Mouse (Mus musculus) spleen, adult 2 months (tissue): Measurements from ENCODE around the gene Gm28051. TPM values are rescaled to one million over a fixed set of nuclear protein-coding genes. Genes with fewer than 3 reads are reported as not detected.

ENCODE experiments used
- DNase-seq, 2 experiments: peaks; one replicate each; pipeline versions ENCODE4 v3.0.0 to v3.0.0-alpha.2; 2012 to 2021; ENCODE audit warnings: low spot score in 2 of 2, low read depth in 1 of 2
- H3K27ac ChIP-seq: fragments of 200-500 bp; 2 replicates; pipeline ENCODE4 v1.5.1; 2012; ENCODE audit warnings: low read length, inconsistent platforms; ENCODE audit not compliant: insufficient read depth
- H3K27me3 ChIP-seq: fragments of 200-500 bp; 2 replicates; pipeline ENCODE4 v1.6.1; 2012; ENCODE audit warnings: mild to moderate bottlenecking, moderate library complexity, low read length, inconsistent platforms; ENCODE audit not compliant: control insufficient read depth, insufficient read depth
- H3K36me3 ChIP-seq: fragments of 200-500 bp; 2 replicates; pipeline ENCODE4 v1.6.1; 2012; ENCODE audit warnings: mild to moderate bottlenecking, low read length, inconsistent platforms; ENCODE audit not compliant: control insufficient read depth, insufficient read depth
- H3K4me1 ChIP-seq: fragments of 200-500 bp; 2 replicates; pipeline ENCODE4 v1.6.1; 2011; ENCODE audit warnings: inconsistent platforms; ENCODE audit not compliant: control insufficient read depth, insufficient read depth, insufficient read length
- H3K4me3 ChIP-seq: fragments of 200-500 bp; 2 replicates; pipeline ENCODE4 v1.5.1; 2011; ENCODE audit warnings: mild to moderate bottlenecking, inconsistent platforms; ENCODE audit not compliant: insufficient read depth, insufficient read length; ENCODE audit errors: extremely low read depth
- CTCF ChIP-seq: fragments of 200-500 bp; IDR thresholded peaks from 2 replicates; pipeline ENCODE4 v1.5.1; 2011; ENCODE audit warnings: mild to moderate bottlenecking, inconsistent platforms; ENCODE audit not compliant: insufficient read depth, insufficient read length, insufficient replicate concordance; ENCODE audit errors: extremely low read depth
- POLR2A ChIP-seq: fragments of 200-500 bp; IDR thresholded peaks from 2 replicates; pipeline ENCODE4 v1.6.1; 2011; ENCODE audit warnings: low read depth, low read length, inconsistent platforms
- WGBS: fragments of 180-500 bp; shearing (Covaris S2); methylation state at CpG from one replicate; pipeline ENCODE4 v1.1.7; 2018; 5-methylcytosine and 5-hydroxymethylcytosine counted together
- polyA plus RNA-seq: library from polyadenylated mRNA; depleted of rRNA; stranded (reverse); fragments of >200 nt; gene quantifications from 2 replicates; pipeline ENCODE4 v1.2.3, GENCODE M21; 2012

Gene Gm28051
- polyA plus RNA-seq, 1 experiment: not detected

DNA sequence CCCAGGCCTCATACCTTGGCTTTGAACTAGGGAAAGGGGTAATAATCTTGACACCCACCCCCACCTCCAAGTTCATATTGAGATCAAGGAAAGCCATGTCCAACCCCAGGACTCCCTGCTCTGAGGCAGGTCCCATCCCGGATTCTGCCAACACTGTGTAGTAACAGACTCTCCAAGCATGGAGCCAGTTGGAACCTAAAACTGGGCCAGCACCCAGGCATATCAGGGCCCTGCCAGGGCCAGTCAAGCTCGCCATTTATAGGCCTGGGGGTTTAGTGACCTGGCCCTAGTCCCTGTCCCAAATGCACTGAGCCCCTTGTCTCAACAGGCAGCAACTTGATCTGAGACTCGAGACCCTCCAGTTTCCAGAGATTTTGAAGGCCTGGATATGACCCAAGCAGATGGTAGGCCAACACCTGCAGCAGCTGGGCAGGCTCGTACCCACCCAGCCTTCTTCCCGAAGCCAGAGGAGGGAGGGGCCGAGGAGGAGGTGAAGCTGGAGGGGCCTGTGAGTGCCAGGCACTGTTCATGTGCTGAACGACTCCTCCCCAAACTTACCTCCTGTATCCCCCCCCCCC, 74.8 kb downstream of the Gm28051 start:
- H3K4me1 ChIP-seq: no peaks in the 10 kb centered on the region; the same call in 1 of the 2 replicates
- H3K36me3 ChIP-seq: no peaks in the 10 kb centered on the region
- no peak for TF ChIP-seq POLR2A
- no peak for TF ChIP-seq CTCF
- no peak overlapping the region for H3K4me3 ChIP-seq
- no peaks in the 10 kb centered on the region for H3K27me3 ChIP-seq
- no peak for DNase-seq
- 87% methylated on average over 7 of the region's 7 CpGs for WGBS
- H3K27ac ChIP-seq: no peak overlapping the region

DNA sequence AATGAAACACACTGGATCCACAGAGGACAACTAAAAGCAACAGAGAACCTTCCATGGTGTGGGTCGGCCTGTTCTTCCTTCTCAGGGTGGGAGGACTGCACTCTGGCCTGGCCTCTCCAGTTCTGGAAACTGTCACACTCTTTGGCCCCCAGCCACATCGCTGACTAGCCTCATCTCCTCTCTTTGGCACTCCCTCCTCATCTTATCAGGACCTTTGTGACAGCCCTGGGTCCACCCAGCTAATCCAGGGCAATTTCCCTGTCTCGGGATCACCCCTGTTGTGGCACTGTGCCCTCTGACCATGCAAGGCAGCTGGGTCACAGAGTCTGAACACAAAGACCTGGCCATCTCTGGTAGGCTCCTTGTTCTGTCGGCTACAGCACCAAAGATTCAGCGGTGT, 75.5 kb downstream of the Gm28051 start:
- no peaks in the 10 kb centered on the region for H3K27me3 ChIP-seq
- no peak for TF ChIP-seq POLR2A
- TF ChIP-seq CTCF: no peak
- no peak for DNase-seq
- no peak overlapping the region for H3K27ac ChIP-seq
- 82% methylated on average over 5 of the region's 5 CpGs for WGBS
- H3K4me3 ChIP-seq: no peak overlapping the region
- H3K4me1 ChIP-seq: no peaks in the 10 kb centered on the region; the same call in 1 of the 2 replicates
- no peaks in the 10 kb centered on the region for H3K36me3 ChIP-seq

DNA sequence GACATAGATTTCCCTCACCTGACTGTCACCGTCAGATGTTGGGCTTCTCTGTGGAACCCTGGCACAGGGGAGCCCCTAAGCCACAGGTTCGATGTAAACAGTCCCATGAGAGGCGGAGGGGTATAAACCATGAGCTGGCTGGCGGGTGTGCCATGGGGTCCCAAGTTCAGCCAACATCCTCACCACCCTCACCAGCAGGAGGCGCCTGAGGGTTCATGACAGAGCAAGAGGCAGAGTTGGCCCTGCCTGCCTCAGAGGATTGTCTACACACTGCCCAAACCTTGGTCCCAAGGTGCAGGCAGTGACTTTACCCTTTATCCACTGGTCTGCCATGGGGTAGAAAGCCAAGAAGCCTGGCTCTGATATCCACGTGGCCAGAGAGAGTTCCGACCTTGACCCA, 76.0 kb downstream of the Gm28051 start:
- Histone ChIP-seq H3K27me3 (no peaks in the 10 kb centered on the region), H3K27ac (no peak overlapping the region), H3K36me3 (no peaks in the 10 kb centered on the region), H3K4me1 (no peaks in the 10 kb centered on the region; the same call in 1 of the 2 replicates), H3K4me3 (no peak overlapping the region)
- WGBS: 79% methylated on average over 7 of the region's 7 CpGs
- no peak for DNase-seq
- TF ChIP-seq CTCF: peak; percentile 34; the same call in 1 of the 2 replicates
- TF ChIP-seq POLR2A: no peak

DNA sequence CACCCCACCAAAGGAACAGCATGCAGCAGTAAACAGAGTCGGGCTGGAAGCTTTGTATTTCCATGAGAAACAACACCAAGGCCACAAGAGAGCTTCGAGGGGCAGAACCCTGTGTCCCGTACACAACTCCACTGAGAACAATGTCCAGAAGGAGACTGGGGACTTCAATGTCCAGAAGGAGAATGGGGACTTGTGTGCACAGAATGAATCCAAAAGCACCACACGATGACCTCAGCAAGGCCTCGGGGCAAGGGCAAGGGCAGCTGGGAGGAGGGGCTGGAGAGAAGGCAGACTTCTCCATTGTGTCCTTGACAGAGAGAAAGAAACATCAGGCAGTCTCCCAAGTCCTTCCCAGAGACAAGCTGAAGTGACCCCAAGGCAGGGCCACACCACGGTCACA, 78.7 kb downstream of the Gm28051 start:
- no peak overlapping the region for H3K27ac ChIP-seq
- H3K4me1 ChIP-seq: peaks cover 17% of the 10 kb centered on the region; the same call in 1 of the 2 replicates
- DNase-seq: no peak
- no peaks in the 10 kb centered on the region for H3K36me3 ChIP-seq
- no peak overlapping the region for H3K4me3 ChIP-seq
- 74% methylated on average over 6 of the region's 6 CpGs for WGBS
- TF ChIP-seq POLR2A: no peak
- no peaks in the 10 kb centered on the region for H3K27me3 ChIP-seq

DNA sequence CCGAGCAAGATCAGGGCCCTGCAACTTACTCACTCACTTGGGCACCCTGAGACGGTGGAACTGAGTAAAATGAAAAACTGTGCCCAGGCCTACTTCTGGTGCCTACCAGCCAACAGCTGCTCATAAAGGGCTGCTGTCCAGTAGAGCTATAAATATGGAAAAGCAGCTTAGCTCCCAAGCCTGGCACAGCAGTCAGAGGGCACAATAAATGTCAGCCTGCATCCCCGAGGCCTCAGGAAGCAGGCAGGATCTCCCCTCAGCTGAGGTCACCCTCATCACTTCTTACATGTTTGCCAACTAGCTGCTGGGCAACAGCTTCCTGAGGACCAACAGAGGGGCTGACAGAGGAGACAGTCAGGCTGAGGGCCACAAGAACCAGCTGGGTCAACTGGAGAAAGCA, 80.5 kb downstream of the Gm28051 start:
- WGBS: 72% methylated on average over 3 of the region's 3 CpGs
- no peak overlapping the region for H3K4me3 ChIP-seq
- no peak for DNase-seq
- no peaks in the 10 kb centered on the region for H3K36me3 ChIP-seq
- TF ChIP-seq CTCF: no peak
- no peaks in the 10 kb centered on the region for H3K27me3 ChIP-seq
- H3K27ac ChIP-seq: no peak overlapping the region
- peaks cover 30% of the 10 kb centered on the region; the same call in 1 of the 2 replicates for H3K4me1 ChIP-seq

DNA sequence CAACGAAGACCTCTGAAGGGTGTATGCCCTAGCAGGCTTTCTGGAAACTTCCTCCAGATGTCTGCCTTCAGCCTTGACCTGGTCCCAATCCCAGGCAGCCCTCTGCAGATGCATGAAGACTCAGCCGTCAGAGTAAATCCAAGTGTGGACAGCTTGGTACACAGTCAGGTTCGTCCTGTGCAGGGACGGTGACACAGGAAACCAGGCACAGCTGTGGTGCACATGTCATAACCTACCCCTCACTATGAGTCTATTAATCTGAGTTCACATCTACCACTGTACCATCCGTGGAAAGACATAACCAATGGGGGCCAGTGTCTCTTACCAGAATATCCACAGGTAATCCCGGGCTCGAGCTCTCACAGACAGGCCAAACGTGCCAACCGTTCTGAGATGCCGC, 83.0 kb downstream of the Gm28051 start:
- DNase-seq: no peak
- Histone ChIP-seq H3K4me3 (no peak overlapping the region), H3K36me3 (no peaks in the 10 kb centered on the region), H3K27ac (peak overlapping the region; percentile 43), H3K4me1 (peaks cover 38% of the 10 kb centered on the region; the same call in 1 of the 2 replicates), H3K27me3 (no peaks in the 10 kb centered on the region)
- TF ChIP-seq POLR2A (no peak), CTCF (no peak)
- WGBS: 40% methylated on average over 10 of the region's 10 CpGs

DNA sequence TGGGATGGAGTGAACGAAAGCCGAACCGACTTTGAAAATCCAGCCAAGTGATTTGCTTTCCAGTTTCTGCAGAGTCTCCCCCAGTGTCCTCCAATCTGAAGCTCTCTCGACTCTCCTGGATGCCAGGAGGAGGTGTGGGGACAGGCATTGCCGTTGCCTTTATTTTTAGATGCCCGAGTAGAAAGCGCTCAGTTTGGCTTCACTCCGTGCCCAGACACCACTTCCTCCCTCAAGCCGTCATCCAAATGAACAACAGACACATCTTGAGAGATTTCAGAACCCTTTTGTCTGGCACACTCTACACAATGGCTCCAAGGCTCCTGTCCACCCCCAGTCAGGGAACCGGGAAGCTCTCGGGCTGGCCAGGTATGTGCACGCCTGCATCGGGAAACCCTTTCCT, 83.4 kb downstream of the Gm28051 start:
- H3K27me3 ChIP-seq: no peaks in the 10 kb centered on the region
- H3K4me3 ChIP-seq: no peak overlapping the region
- 39% methylated on average over 13 of the region's 13 CpGs for WGBS
- no peaks in the 10 kb centered on the region for H3K36me3 ChIP-seq
- DNase-seq: no peak
- peaks cover 38% of the 10 kb centered on the region; the same call in 1 of the 2 replicates for H3K4me1 ChIP-seq
- H3K27ac ChIP-seq: peak overlapping the region; percentile 43
- no peak for TF ChIP-seq CTCF
- TF ChIP-seq POLR2A: no peak
